Mouse (Mus musculus) spleen, adult 2 months (tissue): ENCODE results near the gene Ginm1.

Experiments used
- CTCF ChIP-seq: fragments of 200-500 bp; IDR thresholded peaks from 2 replicates; pipeline ENCODE4 v1.5.1; 2011; ENCODE audit warnings: mild to moderate bottlenecking, inconsistent platforms; ENCODE audit not compliant: insufficient read depth, insufficient read length, insufficient replicate concordance; ENCODE audit errors: extremely low read depth
- POLR2A ChIP-seq: fragments of 200-500 bp; IDR thresholded peaks from 2 replicates; pipeline ENCODE4 v1.6.1; 2011; ENCODE audit warnings: low read depth, low read length, inconsistent platforms

DNA sequence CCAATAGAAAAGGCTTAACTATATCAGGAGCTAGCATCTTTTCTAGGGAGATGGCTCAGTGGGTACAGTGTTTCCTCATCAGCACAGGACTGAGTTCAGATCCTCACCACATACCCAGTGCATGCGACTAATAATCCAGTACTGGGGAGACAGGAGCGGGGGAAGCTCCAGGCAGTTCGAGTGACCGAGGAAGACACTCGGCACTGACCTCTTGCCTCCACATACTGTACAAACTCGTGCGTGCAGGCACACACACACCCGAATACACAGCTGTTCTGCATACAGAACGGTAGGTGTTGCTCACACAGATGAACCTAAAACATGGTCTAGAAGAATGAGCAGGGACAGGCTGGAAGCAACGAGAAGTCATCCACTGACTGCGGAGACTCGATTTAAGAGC lies 29.4 kb upstream of the Ginm1 start:
- TF ChIP-seq CTCF (no peak), POLR2A (no peak)
